8 mouse cellular contexts compared by ENCODE assay signal in the genomic region with DNA sequence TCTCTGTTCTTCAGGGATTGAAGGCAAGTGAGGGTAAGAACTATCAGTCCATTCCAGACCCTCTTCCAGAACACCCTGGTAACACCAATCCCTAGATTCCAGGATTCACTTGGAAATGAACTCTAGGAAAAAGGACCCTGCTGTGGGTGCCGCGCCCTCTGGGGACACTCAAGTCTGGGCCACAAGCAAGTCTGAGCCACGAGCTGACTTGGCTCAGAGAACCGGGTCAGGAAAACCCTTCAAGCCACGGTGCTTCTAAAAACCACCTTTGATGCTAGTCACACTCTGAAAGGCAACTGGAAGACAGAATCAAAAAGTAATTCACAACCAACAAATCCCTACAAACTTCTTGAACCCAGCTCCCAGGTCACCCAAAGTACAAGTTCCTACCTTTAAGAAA. TPM values are rescaled to one million over a fixed set of nuclear protein-coding genes. Genes with fewer than 3 reads are reported as not detected.
DNase-seq lines count a peak whose midpoint lies in the region; ATAC-seq and TF ChIP-seq lines count a peak whose summit lies in the region.

No protein-coding gene starts in this region.

- H3K27me3 ChIP-seq in heart, embryonic 12.5 days (replicated peaks) = no peaks in the 10 kb centered on the region
- peaks cover 27% of the 10 kb centered on the region for H3K27me3 ChIP-seq in G1E (ENCODE audit: insufficient read depth, low read length)
- peaks cover 20% of the 10 kb centered on the region for H3K27me3 ChIP-seq in hindbrain, embryonic 10.5 days (ENCODE audit: insufficient read depth, poor library complexity, severe bottlenecking)
- H3K27me3 ChIP-seq in midbrain, embryonic 11.5 days (ENCODE audit: control insufficient read depth, insufficient read depth, low read length) = peaks cover 7% of the 10 kb centered on the region

- no peak for ATAC-seq in heart, embryonic 12.5 days (ENCODE audit: insufficient number of reproducible peaks, low FRiP score)
- ATAC-seq in G1E (ENCODE audit: extremely low read depth, insufficient number of reproducible peaks, low FRiP score, poor library complexity, severe bottlenecking) = no peak
- ATAC-seq in midbrain, embryonic 11.5 days (ENCODE audit: low FRiP score) = no peak

- peak overlapping the region; percentile 85 for H3K27ac ChIP-seq in heart, embryonic 12.5 days (ENCODE audit: poor library complexity, severe bottlenecking)
- H3K27ac ChIP-seq in hindbrain, embryonic 10.5 days = peak overlapping the region; percentile 90
- H3K27ac ChIP-seq in midbrain, embryonic 11.5 days (ENCODE audit: low read depth, low read length) = no peak overlapping the region

- peak overlapping the region; percentile 84 for H3K4me3 ChIP-seq in heart, embryonic 12.5 days
- H3K4me3 ChIP-seq in G1E (ENCODE audit: low read depth, low read length) = peak overlapping the region; percentile 79
- peak overlapping the region; percentile 80 for H3K4me3 ChIP-seq in hindbrain, embryonic 10.5 days
- peak overlapping the region; percentile 66 for H3K4me3 ChIP-seq in midbrain, embryonic 11.5 days (ENCODE audit: low read depth, low read length)

- H3K9ac ChIP-seq in heart, embryonic 12.5 days = peak overlapping the region; percentile 89
- peak overlapping the region; percentile 77 for H3K9ac ChIP-seq in midbrain, embryonic 11.5 days (ENCODE audit: low read length)

- intact Hi-C loops in heart, postnatal 36 days (cut with DNase I) = no loop called here

- H3K36me3 ChIP-seq in heart, embryonic 12.5 days = peaks cover 23% of the 10 kb centered on the region
- peaks cover 30% of the 10 kb centered on the region for H3K36me3 ChIP-seq in G1E (replicated peaks)
- peaks cover 8% of the 10 kb centered on the region; the same call in 1 of the 2 replicates for H3K36me3 ChIP-seq in hindbrain, embryonic 10.5 days
- H3K36me3 ChIP-seq in midbrain, embryonic 11.5 days (ENCODE audit: control insufficient read depth, insufficient read depth, low read length) = no peaks in the 10 kb centered on the region; the same call in 1 of the 2 replicates

- WGBS in heart, embryonic 12.5 days = 11% methylated on average over 5 of the region's 5 CpGs
- 26% methylated on average over 5 of the region's 5 CpGs for WGBS in hindbrain, embryonic 10.5 days
- WGBS in midbrain, embryonic 11.5 days = 24% methylated on average over 5 of the region's 5 CpGs

- H3K9me3 ChIP-seq in heart, embryonic 12.5 days (replicated peaks) = 0 out of 2 replicates have a peak, but pooled peaks cover 3% of the 10 kb centered on the region
- H3K9me3 ChIP-seq in G1E (replicated peaks) = no peaks in the 10 kb centered on the region
- no peaks in the 10 kb centered on the region for H3K9me3 ChIP-seq in hindbrain, embryonic 10.5 days
- no peaks in the 10 kb centered on the region for H3K9me3 ChIP-seq in midbrain, embryonic 11.5 days (ENCODE audit: control insufficient read depth, low read length)

- H3K4me1 ChIP-seq in heart, embryonic 12.5 days (replicated peaks) = peaks cover 51% of the 10 kb centered on the region
- H3K4me1 ChIP-seq in G1E (ENCODE audit: insufficient read depth, low read depth, low read length) = peaks cover 66% of the 10 kb centered on the region
- H3K4me1 ChIP-seq in hindbrain, embryonic 10.5 days (replicated peaks) = peaks cover 33% of the 10 kb centered on the region
- H3K4me1 ChIP-seq in midbrain, embryonic 11.5 days (ENCODE audit: control insufficient read depth, insufficient read depth, low read length) = peaks cover 8% of the 10 kb centered on the region; the same call in 1 of the 2 replicates

- peak overlapping the region; percentile 79 for H3K4me2 ChIP-seq in heart, embryonic 12.5 days
- H3K4me2 ChIP-seq in midbrain, embryonic 11.5 days = peak overlapping the region; percentile 83

- no peak for TF ChIP-seq CTCF in G1E (IDR thresholded peaks at IDR 0.05; ENCODE audit: low read depth, low read length)

- no peak for DNase-seq in heart, postnatal 36 days
- no peak for DNase-seq in G1E (ENCODE audit: low spot score)
- no peak for DNase-seq in hindbrain, embryonic 10.5 days (ENCODE audit: low spot score)
- no peak for DNase-seq in midbrain, embryonic 11.5 days (ENCODE audit: low spot score, missing footprints)
- no peak for DNase-seq in ovary, postnatal 36 days (ENCODE audit: low spot score)
- no peak for DNase-seq in spleen, postnatal 14 days (ENCODE audit: low spot score in 2 of 2)
- DNase-seq in right cerebral cortex, postnatal 4 days = no peak

RNA-seq across cellular contexts. Expression of gene Ralb, which starts 0.8 kb away (rescaled TPM):
- polyA plus RNA-seq in heart, embryonic 12.5 days (2016; fragmentation: Nextera tagmentation; extraction: Ambion mirVana) = 184 and 194 TPM in 2 replicates
- total RNA-seq in heart, postnatal 36 days (2021) = 10 to 100 TPM; 30.9 to 31.1 TPM
- total RNA-seq in G1E (2014; fragmentation: Nextera tagmentation) (37.4 and 39.9 TPM in 2 replicates), G1E (2017) (91.8 and 97.4 TPM in 2 replicates)
- polyA plus RNA-seq in G1E (2012) = 51.5 and 60.5 TPM in 2 replicates
- 96.8 and 103 TPM in 2 replicates for polyA plus RNA-seq in hindbrain, embryonic 10.5 days (2016; fragmentation: Nextera tagmentation; extraction: Ambion mirVana)
- polyA plus RNA-seq in midbrain, embryonic 11.5 days (2014; fragmentation: Nextera tagmentation; extraction: Ambion mirVana) = 73.7 and 75.2 TPM in 2 replicates

RNA-seq across cellular contexts. Expression of gene Tmem185b, which starts 22.2 kb away (rescaled TPM):
- 23.2 and 24.3 TPM in 2 replicates for polyA plus RNA-seq in heart, embryonic 12.5 days (2016; fragmentation: Nextera tagmentation; extraction: Ambion mirVana)
- 10 to 100 TPM; 13.3 to 14.4 TPM for total RNA-seq in heart, postnatal 36 days (2021)
- total RNA-seq in G1E (2014; fragmentation: Nextera tagmentation) (17.5 and 27.7 TPM in 2 replicates), G1E (2017) (33.8 and 35.9 TPM in 2 replicates)
- polyA plus RNA-seq in G1E (2012) = 58.0 and 72.1 TPM in 2 replicates
- polyA plus RNA-seq in hindbrain, embryonic 10.5 days (2016; fragmentation: Nextera tagmentation; extraction: Ambion mirVana) = 17.9 and 20.2 TPM in 2 replicates
- polyA plus RNA-seq in midbrain, embryonic 11.5 days (2014; fragmentation: Nextera tagmentation; extraction: Ambion mirVana) = 22.2 and 23.6 TPM in 2 replicates
